Mouse (Mus musculus): ENCODE measurements around the gene Lrrc2. TPM values are rescaled to one million over a fixed set of nuclear protein-coding genes. Genes with fewer than 3 reads are reported as not detected.

Lrrc2 gene
- polyA plus RNA-seq, 1 experiment from 2014 or later, result 0.53 TPM

DNA sequence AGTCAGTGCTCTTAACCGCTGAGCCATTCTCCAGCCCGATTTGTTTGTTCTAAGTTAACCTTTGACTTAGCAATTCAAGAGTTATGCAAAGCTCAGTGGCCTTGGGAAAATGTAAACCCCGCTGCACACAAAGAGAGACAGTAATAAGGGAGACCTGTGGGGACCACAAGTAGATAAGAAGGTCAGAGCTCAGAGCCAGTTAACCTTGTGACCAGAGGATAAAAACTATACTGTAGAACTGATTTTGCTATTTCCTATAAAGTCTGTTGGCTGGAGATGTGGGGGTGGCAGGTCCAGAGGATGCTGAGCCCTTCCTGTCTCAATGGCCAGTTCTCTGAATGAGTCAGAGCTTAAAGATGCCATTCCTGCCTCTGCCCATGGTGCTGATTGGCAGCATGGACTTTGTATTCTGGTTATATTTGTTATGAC, 42.0 kb downstream of the Lrrc2 start:
- no peaks in the 10 kb centered on the region for H3K9me3 ChIP-seq (replicated peaks; ENCODE audit: control insufficient read depth, low read length)
- H3K27ac ChIP-seq (ENCODE audit: low read length), result no peak overlapping the region; the same call in 1 of the 2 replicates
- H3K4me3 ChIP-seq (replicated peaks; ENCODE audit: low read length), result no peak overlapping the region
- no peak overlapping the region for H3K4me2 ChIP-seq (ENCODE audit: low read depth, low read length)
- ATAC-seq (ENCODE audit: insufficient read depth, low FRiP score), result no peak
- H3K36me3 ChIP-seq (ENCODE audit: control insufficient read depth, insufficient read depth, low read length), result no peaks in the 10 kb centered on the region
- WGBS, result 25% methylated on average over 3 of the region's 3 CpGs
- H3K27me3 ChIP-seq (ENCODE audit: control insufficient read depth, insufficient read depth, low read length), result no peaks in the 10 kb centered on the region
- H3K4me1 ChIP-seq (ENCODE audit: control insufficient read depth, insufficient read depth, low read length), result no peaks in the 10 kb centered on the region
- H3K9ac ChIP-seq (ENCODE audit: low read length), result no peak overlapping the region

DNA sequence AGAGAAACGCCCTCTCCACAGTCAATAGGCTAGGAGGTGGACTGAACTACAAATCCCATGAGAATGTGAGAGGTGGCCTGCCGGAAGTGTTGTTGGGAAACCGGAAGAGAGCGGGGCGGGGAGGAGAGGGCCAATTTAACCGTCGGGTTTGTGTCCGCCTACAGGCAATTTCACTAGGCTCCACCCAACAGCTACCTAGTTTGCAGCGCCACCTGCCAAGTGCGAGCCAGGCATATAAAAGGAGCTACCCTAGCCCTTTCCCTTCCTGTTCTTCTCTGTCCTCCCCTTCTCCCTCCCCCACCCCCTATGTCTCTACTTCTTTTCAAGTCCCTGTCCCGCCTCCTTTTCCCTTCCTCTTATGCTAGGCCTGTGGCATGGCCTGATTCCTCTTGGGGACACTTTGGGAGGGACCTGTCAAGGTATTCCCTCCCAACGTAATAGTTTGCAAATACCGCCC, 43.4 kb downstream of the Lrrc2 start:
- peak overlapping the region; percentile 64 for H3K9ac ChIP-seq (ENCODE audit: low read length)
- peak overlapping the region; percentile 49 for H3K27ac ChIP-seq (ENCODE audit: low read length)
- WGBS, result 10% methylated on average over 13 of the region's 13 CpGs

DNA sequence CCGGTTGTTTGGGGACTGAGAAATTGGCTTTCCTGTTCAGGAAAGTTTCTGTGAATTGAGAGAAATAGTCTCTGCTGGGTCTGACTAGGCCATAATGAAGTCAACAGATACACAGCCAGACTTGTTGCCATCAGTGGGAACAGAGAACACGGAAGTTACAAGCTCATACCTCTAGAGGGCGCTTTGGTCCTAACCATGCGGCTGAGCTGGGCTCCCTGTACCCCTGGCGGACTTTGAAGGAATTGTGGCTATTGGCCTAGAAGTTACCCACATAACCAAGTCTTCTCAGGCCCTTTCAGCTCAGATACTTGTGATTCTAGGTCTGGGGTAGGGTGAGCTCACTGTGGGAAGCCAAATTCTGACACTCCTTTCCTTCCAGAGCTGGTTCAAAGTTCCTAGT, 45.9 kb downstream of the Lrrc2 start:
- WGBS, result 2% methylated on average over 5 of the region's 5 CpGs
- H3K27ac ChIP-seq (ENCODE audit: low read length), result no peak overlapping the region
- H3K4me3 ChIP-seq (replicated peaks; ENCODE audit: low read length), result no peak overlapping the region
- no peaks in the 10 kb centered on the region for H3K27me3 ChIP-seq (ENCODE audit: control insufficient read depth, insufficient read depth, low read length)
- H3K36me3 ChIP-seq (ENCODE audit: control insufficient read depth, insufficient read depth, low read length), result no peaks in the 10 kb centered on the region
- no peak for ATAC-seq (ENCODE audit: insufficient read depth, low FRiP score)
- H3K9me3 ChIP-seq (replicated peaks; ENCODE audit: control insufficient read depth, low read length), result no peaks in the 10 kb centered on the region
- H3K4me1 ChIP-seq (ENCODE audit: control insufficient read depth, insufficient read depth, low read length), result no peaks in the 10 kb centered on the region
- H3K9ac ChIP-seq (ENCODE audit: low read length), result no peak overlapping the region
- no peak overlapping the region for H3K4me2 ChIP-seq (ENCODE audit: low read depth, low read length)

More for the DNA sequence above, 43.4 kb downstream of the Lrrc2 start:
- H3K9me3 ChIP-seq (replicated peaks; ENCODE audit: control insufficient read depth, low read length), result no peaks in the 10 kb centered on the region
- H3K27me3 ChIP-seq (ENCODE audit: control insufficient read depth, insufficient read depth, low read length), result no peaks in the 10 kb centered on the region
- H3K4me3 ChIP-seq (replicated peaks; ENCODE audit: low read length), result peak overlapping the region; percentile 52
- H3K4me1 ChIP-seq (ENCODE audit: control insufficient read depth, insufficient read depth, low read length), result no peaks in the 10 kb centered on the region
- no peaks in the 10 kb centered on the region for H3K36me3 ChIP-seq (ENCODE audit: control insufficient read depth, insufficient read depth, low read length)
- peak; percentile 89 for ATAC-seq (ENCODE audit: insufficient read depth, low FRiP score)
- peak overlapping the region; percentile 62 for H3K4me2 ChIP-seq (ENCODE audit: low read depth, low read length)

DNA sequence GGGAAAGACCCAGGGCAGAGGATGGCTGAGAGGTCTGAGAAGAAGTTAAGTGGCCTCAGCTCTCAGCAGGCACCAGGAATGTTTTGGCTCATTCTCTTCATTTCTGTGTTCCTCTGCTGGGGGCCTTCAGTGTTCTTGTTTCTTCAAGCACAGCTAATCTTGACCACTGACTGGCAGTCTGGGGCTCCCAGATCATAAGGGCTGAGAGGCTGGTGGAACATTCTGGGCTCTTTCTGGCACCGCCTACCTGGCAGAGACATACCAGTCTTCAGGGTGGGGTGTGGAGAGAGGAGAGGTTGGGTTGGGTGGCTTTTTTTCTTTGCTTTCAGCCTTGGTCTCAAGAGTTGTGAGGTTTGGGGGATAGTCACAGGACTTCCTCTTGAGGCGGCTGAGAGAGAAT, 47.7 kb downstream of the Lrrc2 start:
- Histone ChIP-seq H3K9ac (ENCODE audit: low read length) (0 out of 2 replicates have a peak overlapping the region, but pooled peaks have one; percentile 6), H3K4me1 (ENCODE audit: control insufficient read depth, insufficient read depth, low read length) (no peaks in the 10 kb centered on the region), H3K4me3 (replicated peaks; ENCODE audit: low read length) (no peak overlapping the region), H3K9me3 (replicated peaks; ENCODE audit: control insufficient read depth, low read length) (no peaks in the 10 kb centered on the region), H3K4me2 (ENCODE audit: low read depth, low read length) (no peak overlapping the region), H3K27ac (ENCODE audit: low read length) (no peak overlapping the region; the same call in 1 of the 2 replicates), H3K27me3 (ENCODE audit: control insufficient read depth, insufficient read depth, low read length) (no peaks in the 10 kb centered on the region), H3K36me3 (ENCODE audit: control insufficient read depth, insufficient read depth, low read length) (no peaks in the 10 kb centered on the region)
- WGBS, result 75% methylated on average over 2 of the region's 2 CpGs
- no peak for ATAC-seq (ENCODE audit: insufficient read depth, low FRiP score)

DNA sequence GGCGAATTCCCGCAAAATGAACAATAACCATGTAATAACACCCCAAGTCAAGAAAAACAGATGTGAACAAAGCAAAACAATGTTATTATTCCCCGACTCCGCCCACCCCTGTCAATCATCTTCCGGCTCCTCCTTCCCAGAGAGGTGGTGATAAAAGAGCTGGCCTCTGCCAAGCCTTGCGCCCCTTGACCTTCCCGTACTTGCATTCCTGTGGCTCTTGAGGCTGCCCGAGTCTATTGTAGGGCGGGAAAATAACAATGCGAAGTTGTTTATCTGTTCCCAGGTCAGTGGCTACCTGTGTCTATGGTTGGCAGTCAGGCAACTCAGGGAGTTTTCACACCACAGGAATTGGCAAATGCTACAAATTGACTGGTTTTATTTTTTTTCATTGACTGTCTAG, 48.5 kb downstream of the Lrrc2 start:
- H3K4me2 ChIP-seq (ENCODE audit: low read depth, low read length), result no peak overlapping the region
- H3K4me1 ChIP-seq (ENCODE audit: control insufficient read depth, insufficient read depth, low read length), result no peaks in the 10 kb centered on the region
- H3K27me3 ChIP-seq (ENCODE audit: control insufficient read depth, insufficient read depth, low read length), result no peaks in the 10 kb centered on the region
- ATAC-seq (ENCODE audit: insufficient read depth, low FRiP score), result no peak
- H3K4me3 ChIP-seq (replicated peaks; ENCODE audit: low read length), result no peak overlapping the region
- 65% methylated on average over 10 of the region's 10 CpGs for whole genome bisulfite sequencing
- H3K9ac ChIP-seq (ENCODE audit: low read length), result no peak overlapping the region
- no peaks in the 10 kb centered on the region for H3K36me3 ChIP-seq (ENCODE audit: control insufficient read depth, insufficient read depth, low read length)
- H3K9me3 ChIP-seq (replicated peaks; ENCODE audit: control insufficient read depth, low read length), result no peaks in the 10 kb centered on the region
- H3K27ac ChIP-seq (ENCODE audit: low read length), result no peak overlapping the region

DNA sequence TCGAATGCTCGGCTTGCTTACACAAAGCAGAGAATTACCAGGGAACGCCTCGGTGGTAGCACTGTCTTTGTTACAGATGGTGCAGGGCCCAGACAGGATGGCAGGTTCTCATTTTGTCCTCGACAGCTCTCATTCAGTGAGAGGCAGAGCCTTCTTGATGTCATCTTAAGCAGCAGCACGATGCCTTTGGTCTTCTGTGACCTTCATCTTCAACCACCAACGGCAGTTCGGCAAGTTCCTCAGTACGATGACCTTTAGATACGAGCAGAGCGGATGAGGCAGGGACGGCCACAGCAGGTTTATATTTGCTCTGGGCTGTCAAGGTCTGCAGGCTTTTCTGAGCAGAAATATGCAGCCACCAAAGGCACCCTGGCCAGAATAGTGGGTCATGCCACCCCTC, 50.3 kb downstream of the Lrrc2 start:
- no peak overlapping the region for H3K4me3 ChIP-seq (replicated peaks; ENCODE audit: low read length)
- H3K9ac ChIP-seq (ENCODE audit: low read length), result no peak overlapping the region
- no peaks in the 10 kb centered on the region for H3K36me3 ChIP-seq (ENCODE audit: control insufficient read depth, insufficient read depth, low read length)
- H3K4me2 ChIP-seq (ENCODE audit: low read depth, low read length), result no peak overlapping the region
- H3K4me1 ChIP-seq (ENCODE audit: control insufficient read depth, insufficient read depth, low read length), result no peaks in the 10 kb centered on the region
- WGBS, result 75% methylated on average over 12 of the region's 12 CpGs
- no peaks in the 10 kb centered on the region for H3K27me3 ChIP-seq (ENCODE audit: control insufficient read depth, insufficient read depth, low read length)
- no peaks in the 10 kb centered on the region for H3K9me3 ChIP-seq (replicated peaks; ENCODE audit: control insufficient read depth, low read length)
- ATAC-seq (ENCODE audit: insufficient read depth, low FRiP score), result no peak
- no peak overlapping the region for H3K27ac ChIP-seq (ENCODE audit: low read length)

DNA sequence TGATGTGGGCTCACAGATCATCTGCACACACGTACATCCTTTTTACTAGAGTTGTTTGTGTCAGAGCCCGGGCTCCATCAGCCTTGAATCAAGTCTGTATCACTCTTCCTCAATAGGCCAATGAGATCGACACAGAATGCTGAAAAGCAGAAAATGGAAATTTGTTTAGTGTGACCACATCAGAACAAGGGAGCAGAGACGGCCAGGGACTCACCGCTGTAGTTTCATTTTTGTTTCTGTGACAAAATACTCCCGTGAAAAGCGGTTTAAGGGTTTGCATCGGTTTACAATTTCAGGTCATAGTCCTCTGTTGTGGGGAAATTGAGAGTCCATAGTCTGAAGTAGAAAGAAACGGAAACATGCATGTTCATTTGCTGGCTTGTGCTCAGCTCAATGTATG, 51.9 kb downstream of the Lrrc2 start:
- no peaks in the 10 kb centered on the region for H3K27me3 ChIP-seq (ENCODE audit: control insufficient read depth, insufficient read depth, low read length)
- no peak overlapping the region for H3K4me2 ChIP-seq (ENCODE audit: low read depth, low read length)
- H3K4me3 ChIP-seq (replicated peaks; ENCODE audit: low read length), result no peak overlapping the region
- H3K9ac ChIP-seq (ENCODE audit: low read length), result no peak overlapping the region
- WGBS, result 87% methylated on average over 9 of the region's 9 CpGs
- no peak overlapping the region for H3K27ac ChIP-seq (ENCODE audit: low read length)
- H3K36me3 ChIP-seq (ENCODE audit: control insufficient read depth, insufficient read depth, low read length), result no peaks in the 10 kb centered on the region
- ATAC-seq (ENCODE audit: insufficient read depth, low FRiP score), result no peak
- no peaks in the 10 kb centered on the region for H3K9me3 ChIP-seq (replicated peaks; ENCODE audit: control insufficient read depth, low read length)
- H3K4me1 ChIP-seq (ENCODE audit: control insufficient read depth, insufficient read depth, low read length), result no peaks in the 10 kb centered on the region

DNA sequence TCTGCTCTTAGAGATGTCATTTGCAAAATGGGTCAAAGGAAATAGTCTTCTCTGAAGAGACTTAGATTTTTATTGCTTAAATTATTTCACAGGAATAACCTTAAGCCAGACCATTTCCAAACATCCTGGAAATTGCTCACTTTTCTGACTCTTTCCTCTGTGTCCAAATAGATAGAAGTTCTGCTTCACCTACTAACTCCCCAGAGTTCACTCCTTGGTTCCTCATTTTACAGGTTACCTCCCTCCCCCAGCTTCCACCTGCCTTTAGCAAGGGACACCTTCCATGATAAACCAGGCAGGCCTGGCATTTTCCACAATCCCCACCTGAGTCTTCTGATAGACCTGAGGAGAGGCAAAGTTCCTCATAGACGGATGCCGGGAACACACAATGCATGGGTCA, 55.2 kb downstream of the Lrrc2 start:
- H3K9ac ChIP-seq (ENCODE audit: low read length), result no peak overlapping the region
- ATAC-seq (ENCODE audit: insufficient read depth, low FRiP score), result no peak
- H3K36me3 ChIP-seq (ENCODE audit: control insufficient read depth, insufficient read depth, low read length), result no peaks in the 10 kb centered on the region
- no peaks in the 10 kb centered on the region for H3K9me3 ChIP-seq (replicated peaks; ENCODE audit: control insufficient read depth, low read length)
- no peaks in the 10 kb centered on the region for H3K27me3 ChIP-seq (ENCODE audit: control insufficient read depth, insufficient read depth, low read length)
- H3K4me1 ChIP-seq (ENCODE audit: control insufficient read depth, insufficient read depth, low read length), result no peaks in the 10 kb centered on the region
- no peak overlapping the region for H3K4me2 ChIP-seq (ENCODE audit: low read depth, low read length)
- H3K27ac ChIP-seq (ENCODE audit: low read length), result no peak overlapping the region
- WGBS, result 89% methylated on average over 2 of the region's 2 CpGs
- H3K4me3 ChIP-seq (replicated peaks; ENCODE audit: low read length), result no peak overlapping the region

DNA sequence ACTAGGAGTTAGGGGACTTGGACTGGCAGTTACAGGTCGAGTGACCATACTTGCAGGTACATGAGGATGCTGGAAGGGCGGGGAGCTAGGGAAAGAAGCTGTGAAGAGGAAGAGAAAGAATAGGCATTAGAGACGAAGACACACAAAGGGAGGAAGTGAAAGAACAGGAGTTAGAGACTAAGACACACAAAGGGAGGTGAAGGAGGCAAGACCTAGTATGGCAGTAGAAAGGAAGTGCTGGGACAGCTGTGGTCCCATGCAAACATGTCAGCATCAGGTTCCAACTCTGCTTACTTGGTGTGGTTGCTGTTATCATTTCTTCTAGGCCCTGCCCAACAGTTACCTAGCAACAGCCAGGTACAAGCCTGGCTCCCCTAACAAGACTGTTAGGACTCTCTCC, 58.4 kb downstream of the Lrrc2 start:
- H3K4me2 ChIP-seq (ENCODE audit: low read depth, low read length), result no peak overlapping the region
- no peaks in the 10 kb centered on the region for H3K4me1 ChIP-seq (ENCODE audit: control insufficient read depth, insufficient read depth, low read length)
- H3K9ac ChIP-seq (ENCODE audit: low read length), result no peak overlapping the region
- no peak for ATAC-seq (ENCODE audit: insufficient read depth, low FRiP score)
- H3K4me3 ChIP-seq (replicated peaks; ENCODE audit: low read length), result no peak overlapping the region
- H3K27ac ChIP-seq (ENCODE audit: low read length), result no peak overlapping the region
- no peaks in the 10 kb centered on the region for H3K9me3 ChIP-seq (replicated peaks; ENCODE audit: control insufficient read depth, low read length)
- no peaks in the 10 kb centered on the region for H3K36me3 ChIP-seq (ENCODE audit: control insufficient read depth, insufficient read depth, low read length)
- H3K27me3 ChIP-seq (ENCODE audit: control insufficient read depth, insufficient read depth, low read length), result no peaks in the 10 kb centered on the region
- WGBS, result 67% methylated on average over 3 of the region's 3 CpGs

DNA sequence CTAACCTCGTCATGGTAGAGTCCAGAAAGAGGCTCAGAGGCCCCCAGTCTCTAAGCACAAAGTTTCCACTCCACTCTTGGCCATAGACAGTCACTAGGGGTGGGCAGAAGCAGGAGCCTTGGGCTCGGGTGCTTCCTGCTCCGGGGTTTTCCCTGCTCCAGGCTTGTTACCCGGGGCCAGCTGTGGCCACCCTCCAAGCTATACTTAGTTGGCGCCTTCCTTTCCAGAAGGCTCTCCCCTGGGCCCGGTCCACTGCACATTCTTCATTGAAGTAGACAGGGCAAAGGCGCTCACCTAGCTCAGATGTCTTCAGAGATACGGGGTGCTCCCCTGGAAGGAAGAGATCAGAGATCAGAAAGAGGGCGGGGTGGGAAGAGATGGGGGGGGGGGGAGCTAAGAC, 60.2 kb downstream of the Lrrc2 start:
- Histone ChIP-seq H3K9ac (ENCODE audit: low read length) (no peak overlapping the region), H3K36me3 (ENCODE audit: control insufficient read depth, insufficient read depth, low read length) (no peaks in the 10 kb centered on the region), H3K4me2 (ENCODE audit: low read depth, low read length) (no peak overlapping the region), H3K27ac (ENCODE audit: low read length) (no peak overlapping the region), H3K4me1 (ENCODE audit: control insufficient read depth, insufficient read depth, low read length) (no peaks in the 10 kb centered on the region), H3K27me3 (ENCODE audit: control insufficient read depth, insufficient read depth, low read length) (no peaks in the 10 kb centered on the region), H3K9me3 (replicated peaks; ENCODE audit: control insufficient read depth, low read length) (no peaks in the 10 kb centered on the region), H3K4me3 (replicated peaks; ENCODE audit: low read length) (no peak overlapping the region)
- 80% methylated on average over 9 of the region's 9 CpGs for WGBS
- ATAC-seq (ENCODE audit: insufficient read depth, low FRiP score), result no peak

Measured in stomach, embryonic 16.5 days (tissue).